Mouse (Mus musculus) stomach, embryonic 15.5 days (tissue): Measurements from ENCODE around the gene Olfr1351. TPM values are rescaled to one million over a fixed set of nuclear protein-coding genes. Genes with fewer than 3 reads are reported as not detected.
"Not testable (repeated sequence)": the region's sequence is repeated elsewhere in the genome, so short reads cannot be mapped to it uniquely, and the experiment has no call there.

Source experiments
- ATAC-seq: fragments of 200-750 bp; cut with Nextera tagmentation; 2 replicates; pipeline ENCODE4 v1.8.0; 2017; ENCODE audit warnings: low read depth, moderate number of reproducible peaks, moderate TSS enrichment; ENCODE audit not compliant: insufficient read depth, low FRiP score
- H3K27ac ChIP-seq: fragments of 300-500 bp; sonication (generic); 2 replicates; pipeline ENCODE4 v1.5.1; 2015; ENCODE audit warnings: mild to moderate bottlenecking, inconsistent platforms
- H3K27me3 ChIP-seq: fragments of 300-500 bp; sonication (generic); replicated peaks from 2 replicates; pipeline ENCODE4 v1.6.1; 2015; ENCODE audit warnings: inconsistent platforms
- H3K36me3 ChIP-seq: fragments of 300-500 bp; sonication (generic); 2 replicates; pipeline ENCODE4 v1.6.1; 2015; ENCODE audit warnings: inconsistent platforms
- H3K4me1 ChIP-seq: fragments of 300-500 bp; sonication (generic); 2 replicates; pipeline ENCODE4 v1.6.1; 2015; ENCODE audit warnings: inconsistent platforms
- H3K4me2 ChIP-seq: fragments of 300-500 bp; sonication (generic); 2 replicates; pipeline ENCODE4 v1.6.1; 2015; ENCODE audit warnings: mild to moderate bottlenecking, inconsistent platforms
- H3K4me3 ChIP-seq: fragments of 300-500 bp; sonication (generic); replicated peaks from 2 replicates; pipeline ENCODE4 v1.5.1; 2015; ENCODE audit warnings: inconsistent platforms
- H3K9ac ChIP-seq: fragments of 300-500 bp; sonication (generic); 2 replicates; pipeline ENCODE4 v1.6.1; 2015; ENCODE audit warnings: inconsistent platforms
- H3K9me3 ChIP-seq: fragments of 300-500 bp; sonication (generic); 2 replicates; pipeline ENCODE4 v1.6.1; 2016; ENCODE audit warnings: inconsistent platforms
- WGBS: fragments of 180-500 bp; shearing (Covaris S2); methylation state at CpG from one replicate; pipeline ENCODE4 v1.1.7; 2015; 5-methylcytosine and 5-hydroxymethylcytosine counted together
- polyA plus RNA-seq: library from polyadenylated mRNA; unstranded; fragments of >200 nt; fragmentation: Nextera tagmentation; extraction: Ambion mirVana; gene quantifications from 2 replicates; pipeline ENCODE4 v1.2.1, GENCODE M21; 2015

Gene Olfr1351
- not detected in 2 replicates for polyA plus RNA-seq

DNA sequence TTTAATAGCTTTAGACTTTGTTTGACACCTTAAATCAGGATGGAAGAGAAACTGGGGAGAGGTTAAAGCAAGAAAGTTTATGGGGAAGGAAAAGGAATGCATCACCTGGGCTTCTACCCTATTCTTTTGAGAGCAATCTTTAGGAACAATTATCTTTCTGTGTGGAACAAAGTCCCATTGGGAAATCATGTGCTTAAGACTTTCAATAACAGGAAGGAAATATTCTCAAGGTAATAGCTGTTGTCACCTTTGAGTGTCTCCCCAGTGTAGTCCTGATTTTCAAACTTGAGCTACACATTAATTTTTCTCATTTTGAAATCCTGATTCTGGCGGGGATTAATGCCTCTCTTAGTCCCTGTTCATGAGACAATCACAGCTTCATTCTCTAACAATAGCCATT lies at the start of gene Olfr1351:
Gene Olfr1351 (plus strand): TSS at position 301 of the 400 bp plus-strand sequence.
- WGBS, result 67% methylated on average over 1 of the region's 1 CpGs
- no peak for ATAC-seq
- Histone ChIP-seq H3K9me3 (no peaks in the 10 kb centered on the region), H3K27ac (no peak within 1 kb of the TSS), H3K4me1 (no peaks in the 10 kb centered on the region), H3K4me3 (no peak within 1 kb of the TSS), H3K27me3 (no peaks in the 10 kb centered on the region), H3K36me3 (no peaks in the 10 kb centered on the region), H3K9ac (no peak within 1 kb of the TSS), H3K4me2 (no peak within 1 kb of the TSS)

- not testable (repeated sequence) for H3K27me3 ChIP-seq, H3K4me3 ChIP-seq, ATAC-seq, H3K9ac ChIP-seq, H3K4me1 ChIP-seq, H3K4me2 ChIP-seq, H3K36me3 ChIP-seq, H3K27ac ChIP-seq, H3K9me3 ChIP-seq
These were observed 49.3 kb upstream of the Olfr1351 start, which contains the start of gene Olfr1353 for GRCm38 (mm10) chr10:78963009-78963408. Gene Olfr1353 (plus strand): TSS chr10:78963309.

GRCm38 (mm10) chr10:78980750-78981149 lies 31.5 kb upstream of the Olfr1351 start, which contains the start of gene Olfr1352:
Gene Olfr1352 (plus strand): TSS chr10:78981050.
- Histone ChIP-seq H3K9me3 (no peaks in the 10 kb centered on the region), H3K9ac (no peak within 1 kb of the TSS)

DNA sequence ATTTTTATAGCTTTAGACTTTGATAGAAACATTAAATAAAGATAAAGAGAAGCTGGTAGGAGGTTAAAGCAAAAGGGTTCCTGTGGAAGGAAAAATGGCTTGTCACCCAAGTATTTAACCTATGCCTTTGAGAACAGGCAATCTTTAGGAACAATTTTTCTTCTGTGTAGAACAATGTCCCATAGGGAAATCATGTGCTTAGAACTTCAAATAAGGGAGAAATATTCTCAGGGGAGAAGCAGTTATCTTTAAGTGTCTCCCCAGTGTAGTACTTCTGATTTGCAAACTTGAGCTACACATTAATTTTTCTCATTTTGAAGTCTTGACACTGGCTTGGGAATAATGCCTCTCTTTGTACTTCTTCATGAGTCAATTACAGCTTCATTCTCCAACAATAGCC lies 16.2 kb downstream of the Olfr1351 start, which contains the start of gene Olfr57:
Gene Olfr57 (plus strand): TSS at position 301 of the 400 bp plus-strand sequence.
- Histone ChIP-seq H3K4me1 (no peaks in the 10 kb centered on the region), H3K4me3 (no peak within 1 kb of the TSS)
- no peak for ATAC-seq

More at GRCm38 (mm10) chr10:78980750-78981149, 31.5 kb upstream of the Olfr1351 start, which contains the start of gene Olfr1352:
- Histone ChIP-seq H3K36me3 (no peaks in the 10 kb centered on the region), H3K27me3 (no peaks in the 10 kb centered on the region), H3K4me1 (no peaks in the 10 kb centered on the region), H3K27ac (no peak within 1 kb of the TSS), H3K4me2 (no peak within 1 kb of the TSS), H3K4me3 (no peak within 1 kb of the TSS)
- no peak for ATAC-seq

GRCm38 (mm10) chr10:79042457-79042856 lies 30.2 kb downstream of the Olfr1351 start:
- not testable (repeated sequence) for H3K9ac ChIP-seq, H3K27me3 ChIP-seq, H3K4me3 ChIP-seq, H3K4me2 ChIP-seq, H3K9me3 ChIP-seq, H3K4me1 ChIP-seq, H3K27ac ChIP-seq, H3K36me3 ChIP-seq, ATAC-seq
- 81% methylated on average over 2 of the region's 2 CpGs for WGBS

More for the DNA sequence above, 16.2 kb downstream of the Olfr1351 start, which contains the start of gene Olfr57:
- Histone ChIP-seq H3K4me2 (no peak within 1 kb of the TSS), H3K9me3 (no peaks in the 10 kb centered on the region), H3K27ac (no peak within 1 kb of the TSS), H3K36me3 (no peaks in the 10 kb centered on the region), H3K9ac (no peak within 1 kb of the TSS), H3K27me3 (no peaks in the 10 kb centered on the region)

DNA sequence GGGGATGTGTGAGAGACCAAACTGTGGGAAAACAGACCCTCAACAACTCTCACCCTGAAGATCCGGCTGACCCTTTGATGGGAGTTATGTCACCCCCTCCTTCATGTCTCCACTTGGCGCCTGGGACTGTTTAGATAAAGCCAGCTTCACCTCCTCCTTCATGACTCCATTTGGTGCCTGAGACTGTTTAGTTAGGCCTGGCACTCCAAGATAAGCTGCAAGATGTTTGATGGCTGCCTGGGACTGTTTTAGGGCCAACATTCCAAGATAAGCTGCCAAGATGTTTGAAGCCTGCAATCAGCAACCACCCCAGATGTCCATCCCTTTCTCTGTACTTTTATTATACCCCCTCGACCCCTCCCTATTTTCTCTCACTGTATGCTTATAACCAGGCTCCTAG lies 45.1 kb downstream of the Olfr1351 start:
- H3K4me1 ChIP-seq, H3K27me3 ChIP-seq, H3K9ac ChIP-seq, ATAC-seq, H3K27ac ChIP-seq, H3K9me3 ChIP-seq, H3K4me2 ChIP-seq, H3K36me3 ChIP-seq, H3K4me3 ChIP-seq: not testable (repeated sequence)
- WGBS, result 60% methylated on average over 3 of the region's 3 CpGs

Other genes with a start within 250 kb of the Olfr1351 start
- gene Slc1a6, start 232.0 kb upstream of the Olfr1351 start, polyA plus RNA-seq, result 0.94 and 0.98 TPM in 2 replicates
- not detected in 2 replicates for gene Olfr1356, start 160.3 kb upstream of the Olfr1351 start, polyA plus RNA-seq
- gene Olfr1355, start 136.9 kb upstream of the Olfr1351 start, polyA plus RNA-seq, result not detected in 2 replicates
- gene Olfr1354, start 99.3 kb upstream of the Olfr1351 start, polyA plus RNA-seq, result not detected in 2 replicates
- not detected in 2 replicates for gene Olfr8, start 61.8 kb upstream of the Olfr1351 start, polyA plus RNA-seq
- gene Olfr1353, start 49.2 kb upstream of the Olfr1351 start, polyA plus RNA-seq, result not detected in 2 replicates
- gene Olfr1352, start 31.4 kb upstream of the Olfr1351 start, polyA plus RNA-seq, result not detected in 2 replicates
- gene Olfr57, start 16.3 kb downstream of the Olfr1351 start, polyA plus RNA-seq, result 0.22 TPM in 1 of 2 replicates, not detected in the other
- 23.5 and 23.7 TPM in 2 replicates for gene 2610008E11Rik, start 85.1 kb downstream of the Olfr1351 start, polyA plus RNA-seq
- not detected in 2 replicates for gene Vmn2r80, start 136.3 kb downstream of the Olfr1351 start, polyA plus RNA-seq
- gene Vmn2r81, start 235.2 kb downstream of the Olfr1351 start, polyA plus RNA-seq, result not detected in 2 replicates